Mouse (Mus musculus) limb, embryonic 10.5 days (tissue): ENCODE measurements around the gene Lep. TPM values are rescaled to one million over a fixed set of nuclear protein-coding genes. Genes with fewer than 3 reads are reported as not detected.

ENCODE experiments used
- DNase-seq: peaks from one replicate; pipeline ENCODE4 v3.0.0-alpha.2; 2017; ENCODE audit warnings: low spot score
- H3K27ac ChIP-seq: fragments of 300-500 bp; sonication (generic); 2 replicates; pipeline ENCODE4 v1.5.1; 2016; ENCODE audit warnings: mild to moderate bottlenecking
- H3K27me3 ChIP-seq: fragments of 300-500 bp; sonication (generic); 2 replicates; pipeline ENCODE4 v1.6.1; 2016; ENCODE audit warnings: low read depth, mild to moderate bottlenecking; ENCODE audit not compliant: poor library complexity, severe bottlenecking
- H3K36me3 ChIP-seq: fragments of 300-500 bp; sonication (generic); 2 replicates; pipeline ENCODE4 v1.6.1; 2016; ENCODE audit warnings: mild to moderate bottlenecking, moderate library complexity
- H3K4me1 ChIP-seq: fragments of 300-500 bp; sonication (generic); 2 replicates; pipeline ENCODE4 v1.6.1; 2016
- H3K4me3 ChIP-seq: fragments of 300-500 bp; sonication (generic); 2 replicates; pipeline ENCODE4 v1.5.1; 2016; ENCODE audit warnings: mild to moderate bottlenecking, moderate library complexity
- H3K9me3 ChIP-seq: fragments of 300-500 bp; sonication (generic); replicated peaks from 2 replicates; pipeline ENCODE4 v1.6.1; 2016; ENCODE audit warnings: mild to moderate bottlenecking
- WGBS: fragments of 180-500 bp; shearing (Covaris S2); methylation state at CpG from one replicate; pipeline ENCODE4 v1.1.7; 2016; 5-methylcytosine and 5-hydroxymethylcytosine counted together
- polyA plus RNA-seq: library from polyadenylated mRNA; unstranded; fragments of >200 nt; fragmentation: Nextera tagmentation; extraction: Ambion mirVana; gene quantifications from 2 replicates; pipeline ENCODE4 v1.2.1, GENCODE M21; 2016

Gene Lep
- polyA plus RNA-seq, 1 experiment from 2014 or later: not detected

- Histone ChIP-seq H3K27me3 (peaks cover 14% of the 10 kb centered on the region), H3K36me3 (no peaks in the 10 kb centered on the region), H3K4me3 (no peak overlapping the region), H3K27ac (no peak overlapping the region), H3K9me3 (no peaks in the 10 kb centered on the region), H3K4me1 (no peaks in the 10 kb centered on the region)
- DNase-seq: no peak
- 89% methylated on average over 7 of the region's 7 CpGs for WGBS
Observed at GRCm38 (mm10) chr6:29056377-29056776, 3.6 kb upstream of the Lep start.

GRCm38 (mm10) chr6:29066389-29066790, 6.4 kb downstream of the Lep start:
- Histone ChIP-seq H3K4me1 (peaks cover 26% of the 10 kb centered on the region), H3K27ac (no peak overlapping the region), H3K9me3 (no peaks in the 10 kb centered on the region), H3K27me3 (0 out of 2 replicates have a peak, but pooled peaks cover 7% of the 10 kb centered on the region), H3K4me3 (no peak overlapping the region), H3K36me3 (no peaks in the 10 kb centered on the region)
- whole genome bisulfite sequencing: 34% methylated on average over 8 of the region's 8 CpGs
- peak; percentile 35 for DNase-seq

- H3K4me1 ChIP-seq: 0 out of 2 replicates have a peak, but pooled peaks cover 4% of the 10 kb centered on the region
- H3K27ac ChIP-seq: no peak overlapping the region
Observed at GRCm38 (mm10) chr6:29072258-29072657, 12.2 kb downstream of the Lep start.

GRCm38 (mm10) chr6:29073462-29074132, 13.6 kb downstream of the Lep start:
- Histone ChIP-seq H3K27ac (no peak overlapping the region), H3K9me3 (no peaks in the 10 kb centered on the region), H3K27me3 (no peaks in the 10 kb centered on the region), H3K36me3 (no peaks in the 10 kb centered on the region), H3K4me3 (no peak overlapping the region), H3K4me1 (no peaks in the 10 kb centered on the region)
- 69% methylated on average over 11 of the region's 11 CpGs for WGBS
- no peak for DNase-seq

More at GRCm38 (mm10) chr6:29072258-29072657, 12.2 kb downstream of the Lep start:
- no peaks in the 10 kb centered on the region for H3K27me3 ChIP-seq
- no peak for DNase-seq
- no peak overlapping the region for H3K4me3 ChIP-seq
- WGBS: 79% methylated on average over 4 of the region's 4 CpGs
- H3K9me3 ChIP-seq: no peaks in the 10 kb centered on the region
- H3K36me3 ChIP-seq: no peaks in the 10 kb centered on the region

GRCm38 (mm10) chr6:29074133-29074469, 14.1 kb downstream of the Lep start:
- no peaks in the 10 kb centered on the region for H3K36me3 ChIP-seq
- no peaks in the 10 kb centered on the region for H3K4me1 ChIP-seq
- H3K27ac ChIP-seq: no peak overlapping the region
- no peak overlapping the region for H3K4me3 ChIP-seq
- H3K27me3 ChIP-seq: no peaks in the 10 kb centered on the region
- no peaks in the 10 kb centered on the region for H3K9me3 ChIP-seq
- DNase-seq: no peak

- no peaks in the 10 kb centered on the region for H3K4me1 ChIP-seq
- no peak overlapping the region for H3K27ac ChIP-seq
- WGBS: 77% methylated on average over 4 of the region's 4 CpGs
- no peaks in the 10 kb centered on the region for H3K9me3 ChIP-seq
- no peak overlapping the region for H3K4me3 ChIP-seq
- H3K36me3 ChIP-seq: no peaks in the 10 kb centered on the region
- no peak for DNase-seq
- H3K27me3 ChIP-seq: no peaks in the 10 kb centered on the region
Observed at GRCm38 (mm10) chr6:29079291-29079690, 19.3 kb downstream of the Lep start.

GRCm38 (mm10) chr6:29081826-29082363, 21.9 kb downstream of the Lep start:
- Histone ChIP-seq H3K36me3 (no peaks in the 10 kb centered on the region), H3K27ac (no peak overlapping the region), H3K9me3 (no peaks in the 10 kb centered on the region), H3K4me3 (no peak overlapping the region), H3K4me1 (no peaks in the 10 kb centered on the region), H3K27me3 (no peaks in the 10 kb centered on the region)
- 86% methylated on average over 10 of the region's 10 CpGs for WGBS
- no peak for DNase-seq

- H3K4me1 ChIP-seq: no peaks in the 10 kb centered on the region
- H3K36me3 ChIP-seq: no peaks in the 10 kb centered on the region
- no peak overlapping the region for H3K27ac ChIP-seq
- H3K27me3 ChIP-seq: no peaks in the 10 kb centered on the region
- no peak overlapping the region for H3K4me3 ChIP-seq
- DNase-seq: no peak
- no peaks in the 10 kb centered on the region for H3K9me3 ChIP-seq
- 55% methylated on average over 9 of the region's 9 CpGs for WGBS
Observed at GRCm38 (mm10) chr6:29082776-29083354, 22.8 kb downstream of the Lep start.

GRCm38 (mm10) chr6:29084401-29084800, 24.4 kb downstream of the Lep start:
- DNase-seq: no peak
- Histone ChIP-seq H3K36me3 (no peaks in the 10 kb centered on the region), H3K9me3 (no peaks in the 10 kb centered on the region), H3K27me3 (no peaks in the 10 kb centered on the region), H3K27ac (no peak overlapping the region), H3K4me1 (peaks cover 3% of the 10 kb centered on the region; the same call in 1 of the 2 replicates), H3K4me3 (no peak overlapping the region)
- WGBS: 54% methylated on average over 7 of the region's 7 CpGs

- Histone ChIP-seq H3K9me3 (no peaks in the 10 kb centered on the region), H3K4me3 (no peak overlapping the region), H3K4me1 (peaks cover 3% of the 10 kb centered on the region; the same call in 1 of the 2 replicates), H3K27me3 (0 out of 2 replicates have a peak, but pooled peaks cover 8% of the 10 kb centered on the region), H3K27ac (no peak overlapping the region; the same call in 1 of the 2 replicates), H3K36me3 (no peaks in the 10 kb centered on the region)
- no peak for DNase-seq
- WGBS: 74% methylated on average over 7 of the region's 7 CpGs
Observed at GRCm38 (mm10) chr6:29087921-29088709, 28.1 kb downstream of the Lep start.

GRCm38 (mm10) chr6:29092234-29092633, 32.2 kb downstream of the Lep start:
- H3K27me3 ChIP-seq: 0 out of 2 replicates have a peak, but pooled peaks cover 8% of the 10 kb centered on the region
- no peaks in the 10 kb centered on the region for H3K36me3 ChIP-seq
- no peak overlapping the region for H3K27ac ChIP-seq
- 81% methylated on average over 7 of the region's 7 CpGs for WGBS
- no peak overlapping the region for H3K4me3 ChIP-seq
- no peaks in the 10 kb centered on the region for H3K9me3 ChIP-seq
- peaks cover 3% of the 10 kb centered on the region; the same call in 1 of the 2 replicates for H3K4me1 ChIP-seq
- DNase-seq: no peak

GRCm38 (mm10) chr6:29092904-29093303, 32.9 kb downstream of the Lep start:
- H3K27me3 ChIP-seq: 0 out of 2 replicates have a peak, but pooled peaks cover 8% of the 10 kb centered on the region
- DNase-seq: no peak
- 64% methylated on average over 11 of the region's 11 CpGs for WGBS
- H3K9me3 ChIP-seq: no peaks in the 10 kb centered on the region
- H3K4me1 ChIP-seq: peaks cover 3% of the 10 kb centered on the region; the same call in 1 of the 2 replicates
- H3K27ac ChIP-seq: no peak overlapping the region
- no peak overlapping the region for H3K4me3 ChIP-seq
- no peaks in the 10 kb centered on the region for H3K36me3 ChIP-seq
